ENCODE assay signal across 21 mouse cellular contexts in genomic region chr14:47520751-47521449, GRCm38 (mm10). TPM values are rescaled to one million over a fixed set of nuclear protein-coding genes. Genes with fewer than 3 reads are reported as not detected.
DNase-seq lines count a peak whose midpoint lies in the region; ATAC-seq and TF ChIP-seq lines count a peak whose summit lies in the region.
"Had no signal": no experiment of that assay in that cellular context is flagged by ENCODE, and none has a peak within 500 bp of the region (broad histone marks: within the 10 kb centered on the region; RNA-seq: fewer than 3 reads in every experiment).

No protein-coding gene starts in this region.

- intact Hi-C loops in heart, postnatal 36 days (cut with DNase I) = no loop called here

- no peak overlapping the region for H3K9ac ChIP-seq in heart, embryonic 11.5 days (ENCODE audit: low read depth, low read length)
- H3K9ac ChIP-seq in liver, embryonic 13.5 days = peak overlapping the region; percentile 68
- no peak overlapping the region for H3K9ac ChIP-seq in liver, postnatal 0 days (replicated peaks)
- H3K9ac ChIP-seq: embryonic facial prominence, embryonic 15.5 days; hindbrain, embryonic 12.5 days had no signal

- no peaks in the 10 kb centered on the region for H3K9me3 ChIP-seq in heart, embryonic 11.5 days (replicated peaks; ENCODE audit: control insufficient read depth, low read length)
- H3K9me3 ChIP-seq in liver, embryonic 13.5 days (replicated peaks) = no peaks in the 10 kb centered on the region
- no peaks in the 10 kb centered on the region for H3K9me3 ChIP-seq in liver, postnatal 0 days (ENCODE audit: low read length)
- H3K9me3 ChIP-seq: embryonic facial prominence, embryonic 15.5 days; forebrain, embryonic 10.5 days; hindbrain, embryonic 12.5 days had no signal

- no peaks in the 10 kb centered on the region for H3K27me3 ChIP-seq in heart, embryonic 11.5 days (ENCODE audit: control insufficient read depth, insufficient read depth, low read length)
- H3K27me3 ChIP-seq in liver, embryonic 13.5 days = no peaks in the 10 kb centered on the region
- H3K27me3 ChIP-seq in liver, postnatal 0 days (ENCODE audit: insufficient read depth, low read length) = no peaks in the 10 kb centered on the region
- H3K27me3 ChIP-seq: embryonic facial prominence, embryonic 15.5 days; hindbrain, embryonic 12.5 days had no signal

- no peak overlapping the region for H3K4me2 ChIP-seq in heart, embryonic 11.5 days
- peak overlapping the region; percentile 56 for H3K4me2 ChIP-seq in liver, embryonic 13.5 days
- peak overlapping the region; percentile 55; the same call in 1 of the 2 replicates for H3K4me2 ChIP-seq in liver, postnatal 0 days (ENCODE audit: low read depth, low read length)
- H3K4me2 ChIP-seq: embryonic facial prominence, embryonic 15.5 days; hindbrain, embryonic 12.5 days had no signal

- no peak for ATAC-seq in heart, embryonic 11.5 days (replicated peaks; ENCODE audit: insufficient number of reproducible peaks, low FRiP score, low TSS enrichment)
- no peak for ATAC-seq in liver, embryonic 13.5 days (ENCODE audit: low read depth)
- ATAC-seq in liver, postnatal 0 days = no peak
- ATAC-seq in granulocyte monocyte progenitor cell, adult 5-6 weeks (replicated peaks; ENCODE audit: poor library complexity, severe bottlenecking) = no peak
- ATAC-seq: forebrain, embryonic 14.5 days; hindbrain, embryonic 16.5 days; inflammation-experienced regulatory T-cells, adult 6 months had no signal

- 0 out of 2 replicates have a peak overlapping the region, but pooled peaks have one; percentile 16 for H3K27ac ChIP-seq in heart, embryonic 11.5 days (ENCODE audit: low read depth, low read length)
- H3K27ac ChIP-seq in liver, embryonic 13.5 days = peak overlapping the region; percentile 98
- peak overlapping the region; percentile 92 for H3K27ac ChIP-seq in liver, postnatal 0 days (ENCODE audit: low read depth)
- H3K27ac ChIP-seq: embryonic facial prominence, embryonic 15.5 days; forebrain, embryonic 10.5 days; gastrocnemius, adult 2 months; hindbrain, embryonic 12.5 days had no signal

- peaks cover 20% of the 10 kb centered on the region for H3K4me1 ChIP-seq in heart, embryonic 11.5 days (ENCODE audit: control insufficient read depth, insufficient read depth, low read length)
- H3K4me1 ChIP-seq in liver, embryonic 13.5 days (replicated peaks) = peaks cover 94% of the 10 kb centered on the region
- H3K4me1 ChIP-seq in liver, postnatal 0 days (ENCODE audit: insufficient read depth) = peaks cover 56% of the 10 kb centered on the region
- H3K4me1 ChIP-seq: embryonic facial prominence, embryonic 15.5 days; forebrain, embryonic 10.5 days; hindbrain, embryonic 12.5 days had no signal

- no peaks in the 10 kb centered on the region for H3K36me3 ChIP-seq in heart, embryonic 11.5 days (ENCODE audit: control insufficient read depth, insufficient read depth, low read length)
- H3K36me3 ChIP-seq in liver, embryonic 13.5 days = peaks cover 12% of the 10 kb centered on the region
- H3K36me3 ChIP-seq in liver, postnatal 0 days (replicated peaks; ENCODE audit: insufficient read depth, low read length) = 0 out of 2 replicates have a peak, but pooled peaks cover 14% of the 10 kb centered on the region
- H3K36me3 ChIP-seq: embryonic facial prominence, embryonic 15.5 days; forebrain, embryonic 10.5 days; hindbrain, embryonic 12.5 days had no signal

- 0 out of 2 replicates have a peak, but pooled peaks have one; percentile 63 for TF ChIP-seq EP300 in liver, postnatal 0 days (IDR thresholded peaks at IDR 0.05; ENCODE audit: low read depth)

- 80% methylated on average over 13 of the region's 13 CpGs for WGBS in heart, embryonic 11.5 days (ENCODE audit: insufficient replicate concordance)
- 57% methylated on average over 13 of the region's 13 CpGs for WGBS in liver, embryonic 13.5 days (ENCODE audit: insufficient replicate concordance)
- 75% methylated on average over 13 of the region's 13 CpGs for WGBS in liver, postnatal 0 days (ENCODE audit: insufficient replicate concordance)

- H3K4me3 ChIP-seq in heart, embryonic 11.5 days (ENCODE audit: low read depth, low read length) = no peak overlapping the region
- no peak overlapping the region for H3K4me3 ChIP-seq in liver, embryonic 13.5 days (replicated peaks)
- no peak overlapping the region for H3K4me3 ChIP-seq in liver, postnatal 0 days (ENCODE audit: low read depth, low read length)
- H3K4me3 ChIP-seq: embryonic facial prominence, embryonic 15.5 days; forebrain, embryonic 10.5 days; gastrocnemius, adult 2 months; hindbrain, embryonic 12.5 days had no signal

- no peak for DNase-seq in heart, postnatal 36 days
- DNase-seq in retina, postnatal 1 day = peak; percentile 4
- no peak for DNase-seq in retina, embryonic 14.5 days (ENCODE audit: low spot score)
- DNase-seq in liver, embryonic 13.5 days = no peak
- no peak for DNase-seq in liver, postnatal 0 days
- DNase-seq in adrenal gland, postnatal 25 days = no peak
- DNase-seq: adrenal gland, postnatal 10 days; cerebellum, adult 2 months; cerebellum, postnatal 10 days; embryo, embryonic 11 days; gastrocnemius, adult 2 months; gastrocnemius, postnatal 25 days; heart, adult 11 months had no signal

- no peak for TF ChIP-seq CTCF in liver, postnatal 0 days (IDR thresholded peaks at IDR 0.05; ENCODE audit: low read depth)

RNA-seq across cellular contexts. Expression of gene Atg14, which starts 49.5 kb away (rescaled TPM):
- polyA plus RNA-seq in heart, embryonic 11.5 days (2014; fragmentation: Nextera tagmentation; extraction: Ambion mirVana) = 9.6 and 10.1 TPM in 2 replicates
- 10 to 100 TPM; 10.8 to 10.9 TPM for total RNA-seq in heart, postnatal 36 days (2021)
- polyA plus RNA-seq in liver, embryonic 13.5 days (2015; fragmentation: Nextera tagmentation; extraction: Ambion mirVana) = 5.9 and 6.9 TPM in 2 replicates
- 5.6 and 6.3 TPM in 2 replicates for polyA plus RNA-seq in liver, postnatal 0 days (2015; fragmentation: Nextera tagmentation; extraction: Ambion mirVana)
- 7.2 and 11.2 TPM in 2 replicates for total RNA-seq in granulocyte monocyte progenitor cell, adult 5-6 weeks (2014; fragmentation: Nextera tagmentation)
- 6.5 and 6.9 TPM in 2 replicates for total RNA-seq in granulocyte monocyte progenitor cell, adult 5-6 weeks (2017)
- 13.9 and 17.4 TPM in 2 replicates for total RNA-seq in adrenal gland, postnatal 25 days (2021)

Comparison
In these comparisons a context has a peak if more than half of its experiments do, and no peak if none do; other contexts are left out.
1. H3K27ac ChIP-seq: peak in every context shown above with its lines; median percentile 98 in liver, embryonic 13.5 days; 92 in liver, postnatal 0 days; 16 in heart, embryonic 11.5 days.